Mouse (Mus musculus) forebrain, embryonic 14.5 days (tissue): ENCODE data around the gene Actr1b. TPM values are rescaled to one million over a fixed set of nuclear protein-coding genes. Genes with fewer than 3 reads are reported as not detected.

Experiments used
- ATAC-seq: fragments of 200-750 bp; cut with Nextera tagmentation; 2 replicates; pipeline ENCODE4 v1.8.0; 2017; ENCODE audit warnings: mild to moderate bottlenecking, moderate library complexity
- DNase-seq: peaks from one replicate; pipeline ENCODE4 v3.0.0-alpha.2; 2015; ENCODE audit warnings: low spot score
- H3K27ac ChIP-seq: fragments of 300-500 bp; sonication (generic); 2 replicates; pipeline ENCODE4 v1.5.1; 2014; ENCODE audit warnings: low read depth, mild to moderate bottlenecking, control low read depth, low read length, moderate library complexity
- H3K27me3 ChIP-seq: fragments of 300-500 bp; sonication (generic); replicated peaks from 2 replicates; pipeline ENCODE4 v1.6.1; 2014; ENCODE audit warnings: low read length, control low read depth, mixed read lengths; ENCODE audit not compliant: control insufficient read depth, insufficient read depth
- H3K36me3 ChIP-seq: fragments of 300-500 bp; sonication (generic); 2 replicates; pipeline ENCODE4 v1.6.1; 2014; ENCODE audit warnings: low read length, control low read depth; ENCODE audit not compliant: control insufficient read depth, insufficient read depth
- H3K4me1 ChIP-seq: fragments of 300-500 bp; sonication (generic); 2 replicates; pipeline ENCODE4 v1.6.1; 2014; ENCODE audit warnings: antibody characterized with exemption, low read length, control low read depth; ENCODE audit not compliant: control insufficient read depth, insufficient read depth
- H3K4me2 ChIP-seq: fragments of 300-500 bp; sonication (generic); 2 replicates; pipeline ENCODE4 v1.6.1; 2014; ENCODE audit warnings: mild to moderate bottlenecking, control low read depth, low read length
- H3K4me3 ChIP-seq: fragments of 300-500 bp; sonication (generic); 2 replicates; pipeline ENCODE4 v1.5.1; 2014; ENCODE audit warnings: low read depth, low read length, control low read depth
- H3K9ac ChIP-seq: fragments of 300-500 bp; sonication (generic); 2 replicates; pipeline ENCODE4 v1.6.1; 2014; ENCODE audit warnings: mild to moderate bottlenecking, low read length, control low read depth, moderate library complexity
- H3K9me3 ChIP-seq: fragments of 300-500 bp; sonication (generic); replicated peaks from 2 replicates; pipeline ENCODE4 v1.6.1; 2016; ENCODE audit warnings: low read length, control low read depth, mixed read lengths; ENCODE audit not compliant: control insufficient read depth
- WGBS: fragments of 180-500 bp; shearing (Covaris S2); extraction: QIAGEN DNeasy Blood & Tissue Kit; methylation state at CpG from one replicate; pipeline ENCODE4 v1.1.7; 2014; 5-methylcytosine and 5-hydroxymethylcytosine counted together
- polyA plus RNA-seq: library from polyadenylated mRNA; unstranded; fragments of >200 nt; fragmentation: Nextera tagmentation; extraction: Ambion mirVana; gene quantifications from 2 replicates; pipeline ENCODE4 v1.2.1, GENCODE M21; 2014

Actr1b gene
- polyA plus RNA-seq, 1 experiment from 2014 or later, result 73.7 TPM

DNA sequence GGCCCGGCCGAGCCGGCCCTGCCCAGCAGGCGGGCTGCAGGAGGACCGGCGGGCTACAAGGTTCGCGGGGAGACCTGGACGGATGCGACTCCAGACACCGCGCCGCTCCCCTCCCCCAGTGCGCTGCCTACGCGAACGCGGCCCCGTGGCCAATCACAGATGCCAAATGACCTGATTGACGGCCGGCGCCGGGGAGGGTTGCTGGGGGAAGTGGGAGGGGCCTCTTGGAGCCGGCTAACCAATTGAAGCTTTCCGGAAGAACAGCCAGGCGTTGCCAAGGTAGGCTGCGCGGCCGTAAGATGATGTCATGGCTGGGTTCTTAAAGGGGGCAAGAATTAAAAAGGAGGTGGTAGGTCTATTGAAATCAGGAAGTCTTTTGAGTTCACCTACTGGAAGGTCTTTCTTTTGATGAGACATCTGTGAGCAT, 4.4 kb downstream of the Actr1b start, which contains the start of gene 4933424G06Rik:
Gene 4933424G06Rik (plus strand): TSS at position 296 of the 427 bp plus-strand sequence.
- peak; percentile 99 for DNase-seq
- under 1% methylated on average over 29 of the region's 29 CpGs for WGBS
- peak; percentile 99 for ATAC-seq

DNA sequence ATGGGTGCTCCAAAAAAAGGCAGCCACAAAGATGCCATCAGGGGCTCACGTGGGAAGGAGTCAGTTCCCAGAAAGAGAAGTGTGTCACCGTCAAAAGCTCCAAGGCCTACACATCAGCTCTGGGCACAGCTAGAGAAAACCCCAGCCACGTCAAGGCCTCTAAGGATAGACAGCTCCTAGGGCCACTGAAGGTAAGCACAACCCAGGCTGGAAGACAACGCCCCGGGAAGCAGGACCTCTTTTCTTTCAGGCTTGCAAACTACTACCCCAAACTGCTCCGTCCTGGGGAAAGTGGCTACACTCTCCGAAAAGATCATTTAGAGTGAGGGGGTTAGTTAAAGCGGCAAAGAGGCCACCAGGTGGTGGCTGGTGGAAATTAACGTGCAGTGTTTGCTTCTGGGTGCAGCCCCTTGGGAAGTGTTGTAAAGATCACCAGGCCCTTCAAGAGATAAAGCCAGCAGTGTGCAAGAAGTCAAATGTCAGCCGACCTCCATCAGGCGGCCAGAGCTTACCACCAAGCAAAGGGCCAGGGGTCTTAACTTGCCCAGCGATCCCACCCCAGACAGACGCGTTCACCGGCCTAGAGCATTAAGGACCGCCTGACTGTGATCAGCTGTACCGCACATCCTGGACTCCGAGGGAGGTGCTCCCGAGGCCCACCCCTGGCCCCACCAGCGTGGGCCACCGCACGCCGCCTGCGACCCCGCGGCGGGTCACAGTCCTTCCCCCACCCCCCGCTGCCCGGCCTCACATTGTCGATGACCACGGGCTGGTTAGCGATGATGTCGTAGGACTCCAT, 5.0 kb downstream of the Actr1b start:
- Histone ChIP-seq H3K4me1 (peaks cover 12% of the 10 kb centered on the region), H3K9ac (peak overlapping the region; percentile 96), H3K4me2 (peak overlapping the region; percentile 68), H3K27me3 (no peaks in the 10 kb centered on the region), H3K36me3 (peaks cover 29% of the 10 kb centered on the region), H3K27ac (peak overlapping the region; percentile 70; the same call in 1 of the 2 replicates), H3K4me3 (peak overlapping the region; percentile 96), H3K9me3 (no peaks in the 10 kb centered on the region)
- ATAC-seq (peak; percentile 65), DNase-seq (peak; percentile 53)
- WGBS, result under 1% methylated on average over 33 of the region's 33 CpGs

More for the DNA sequence above, 4.4 kb downstream of the Actr1b start, which contains the start of gene 4933424G06Rik:
- Histone ChIP-seq H3K9ac (peak within 1 kb of the TSS; percentile 96), H3K4me1 (peaks cover 12% of the 10 kb centered on the region), H3K27ac (peak within 1 kb of the TSS; percentile 70; the same call in 1 of the 2 replicates), H3K36me3 (peaks cover 23% of the 10 kb centered on the region), H3K9me3 (no peaks in the 10 kb centered on the region), H3K4me2 (peak within 1 kb of the TSS; percentile 68), H3K4me3 (peak within 1 kb of the TSS; percentile 96), H3K27me3 (no peaks in the 10 kb centered on the region)

DNA sequence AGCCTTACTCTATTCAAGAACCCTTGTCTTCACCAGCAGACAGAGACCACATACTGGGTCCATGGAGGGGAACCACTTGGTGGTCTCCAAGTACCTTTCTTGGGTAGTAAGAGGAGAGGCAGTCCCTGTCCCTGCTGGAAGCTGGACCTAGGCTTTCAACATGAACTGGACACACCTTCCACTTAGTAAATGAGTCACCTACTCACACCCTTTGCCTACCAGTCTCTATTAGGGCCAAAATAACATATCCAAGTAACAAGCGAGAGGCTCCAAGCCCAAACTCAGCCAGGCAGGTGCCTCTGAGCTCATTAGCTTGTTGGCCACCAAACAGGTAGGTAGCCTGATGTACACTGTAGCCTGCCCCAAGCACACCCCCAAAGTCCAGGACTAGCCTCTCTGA, 5.6 kb downstream of the Actr1b start:
- peaks cover 36% of the 10 kb centered on the region for H3K36me3 ChIP-seq
- peak overlapping the region; percentile 96 for H3K9ac ChIP-seq
- ATAC-seq, result no peak
- H3K27me3 ChIP-seq, result no peaks in the 10 kb centered on the region
- DNase-seq, result no peak
- H3K27ac ChIP-seq, result no peak overlapping the region
- no peaks in the 10 kb centered on the region for H3K9me3 ChIP-seq
- peak overlapping the region; percentile 68 for H3K4me2 ChIP-seq
- 86% methylated on average over 1 of the region's 1 CpGs for WGBS
- H3K4me3 ChIP-seq, result peak overlapping the region; percentile 96
- H3K4me1 ChIP-seq, result peaks cover 12% of the 10 kb centered on the region

DNA sequence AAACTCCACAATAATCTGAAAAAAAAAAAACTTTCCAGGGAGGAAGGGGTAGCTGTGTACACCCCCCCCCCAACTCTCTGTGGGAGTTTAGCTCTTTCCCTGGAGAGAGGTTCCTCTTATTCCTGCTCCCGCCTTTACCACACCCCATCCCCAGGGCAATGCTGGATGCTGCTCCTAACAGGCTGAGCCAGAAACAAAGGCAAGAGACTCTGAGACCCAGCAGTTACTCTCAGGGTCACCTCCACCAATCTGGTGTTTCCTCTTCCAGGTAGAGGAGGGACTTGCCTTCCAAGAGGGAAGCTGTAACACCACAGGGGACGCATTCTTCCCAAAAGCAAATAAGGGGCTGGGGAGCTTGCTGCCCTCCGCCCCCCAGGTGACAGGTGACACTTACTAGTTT, 6.4 kb downstream of the Actr1b start:
- H3K27ac ChIP-seq, result no peak overlapping the region
- no peaks in the 10 kb centered on the region for H3K27me3 ChIP-seq
- WGBS, result 73% methylated on average over 3 of the region's 3 CpGs
- H3K9ac ChIP-seq, result peak overlapping the region; percentile 96; the same call in 1 of the 2 replicates
- peaks cover 12% of the 10 kb centered on the region for H3K4me1 ChIP-seq
- H3K4me3 ChIP-seq, result no peak overlapping the region
- no peaks in the 10 kb centered on the region for H3K9me3 ChIP-seq
- ATAC-seq, result no peak
- no peak overlapping the region for H3K4me2 ChIP-seq
- peaks cover 44% of the 10 kb centered on the region for H3K36me3 ChIP-seq
- no peak for DNase-seq

DNA sequence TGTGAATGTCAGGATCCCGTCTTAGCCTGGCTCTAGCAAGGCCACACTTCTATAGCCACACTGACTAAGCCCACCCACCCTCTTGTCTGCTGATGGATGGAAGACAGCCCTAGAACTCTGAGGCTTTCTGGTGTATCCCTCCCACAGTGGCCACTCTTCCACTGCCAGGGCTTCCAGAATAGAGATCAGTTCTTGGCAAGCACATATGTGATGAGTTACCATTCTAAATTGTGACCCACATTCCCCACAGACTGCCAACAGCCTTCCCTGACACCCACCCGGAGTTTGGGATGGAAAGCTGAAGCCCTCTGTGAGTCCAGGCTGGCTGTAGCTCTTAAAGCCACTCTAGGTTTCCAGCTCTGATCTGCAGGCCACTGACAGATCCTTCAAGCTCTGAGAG, 7.1 kb downstream of the Actr1b start:
- Histone ChIP-seq H3K4me1 (peaks cover 12% of the 10 kb centered on the region), H3K27ac (no peak overlapping the region), H3K36me3 (peaks cover 50% of the 10 kb centered on the region), H3K9me3 (no peaks in the 10 kb centered on the region), H3K27me3 (no peaks in the 10 kb centered on the region), H3K4me2 (no peak overlapping the region), H3K4me3 (no peak overlapping the region), H3K9ac (no peak overlapping the region)
- no peak for ATAC-seq
- DNase-seq, result no peak
- 67% methylated on average over 2 of the region's 2 CpGs for WGBS

DNA sequence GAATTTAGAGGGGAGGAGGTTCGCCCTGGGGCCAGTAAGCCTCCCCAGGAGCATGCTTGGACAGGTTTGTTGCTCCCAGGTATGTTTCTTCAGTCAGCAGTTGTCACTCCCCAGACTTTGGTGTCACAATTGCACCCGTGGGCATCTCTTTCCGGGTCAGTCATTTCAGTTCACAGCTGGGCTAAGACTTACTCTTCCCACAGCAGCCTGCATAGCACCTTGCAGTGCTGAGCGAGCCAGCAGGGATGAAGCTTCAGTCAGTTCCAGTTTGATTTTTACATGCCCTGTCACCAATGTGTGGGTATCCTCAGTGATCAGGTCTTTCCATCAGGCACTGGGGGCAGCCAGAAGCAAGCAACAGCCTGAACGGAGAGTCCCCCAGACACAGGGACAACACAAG, 17.2 kb downstream of the Actr1b start:
- Histone ChIP-seq H3K4me3 (no peak overlapping the region), H3K4me2 (no peak overlapping the region), H3K4me1 (peaks cover 6% of the 10 kb centered on the region), H3K9me3 (no peaks in the 10 kb centered on the region), H3K27me3 (no peaks in the 10 kb centered on the region), H3K36me3 (peaks cover 65% of the 10 kb centered on the region), H3K9ac (no peak overlapping the region), H3K27ac (no peak overlapping the region)
- ATAC-seq, result no peak
- 78% methylated on average over 5 of the region's 5 CpGs for WGBS
- no peak for DNase-seq

DNA sequence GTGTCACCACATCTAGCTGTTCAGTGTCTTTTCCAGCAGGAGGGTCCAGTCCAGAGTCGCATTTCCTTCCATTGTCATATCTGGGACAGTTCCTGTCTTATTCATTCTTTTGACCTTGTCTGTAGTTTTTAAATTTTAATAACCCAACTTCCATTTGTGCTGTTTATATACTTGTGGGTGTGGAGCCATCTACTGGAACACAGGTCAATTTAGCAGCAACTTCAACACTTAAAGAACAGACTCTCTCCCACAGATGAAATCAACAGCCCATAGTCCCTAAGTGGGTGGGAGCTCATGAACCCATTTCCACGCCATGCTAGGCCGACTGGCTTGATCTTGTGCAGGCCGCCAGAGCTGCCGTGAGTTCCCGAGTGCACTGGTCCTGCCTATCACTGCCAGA, 17.8 kb downstream of the Actr1b start:
- DNase-seq, result no peak
- H3K27me3 ChIP-seq, result no peaks in the 10 kb centered on the region
- peaks cover 58% of the 10 kb centered on the region for H3K36me3 ChIP-seq
- H3K4me2 ChIP-seq, result no peak overlapping the region
- no peaks in the 10 kb centered on the region for H3K9me3 ChIP-seq
- ATAC-seq, result no peak
- H3K9ac ChIP-seq, result no peak overlapping the region
- H3K4me1 ChIP-seq, result peaks cover 8% of the 10 kb centered on the region
- H3K27ac ChIP-seq, result no peak overlapping the region
- no peak overlapping the region for H3K4me3 ChIP-seq
- 77% methylated on average over 6 of the region's 6 CpGs for WGBS

DNA sequence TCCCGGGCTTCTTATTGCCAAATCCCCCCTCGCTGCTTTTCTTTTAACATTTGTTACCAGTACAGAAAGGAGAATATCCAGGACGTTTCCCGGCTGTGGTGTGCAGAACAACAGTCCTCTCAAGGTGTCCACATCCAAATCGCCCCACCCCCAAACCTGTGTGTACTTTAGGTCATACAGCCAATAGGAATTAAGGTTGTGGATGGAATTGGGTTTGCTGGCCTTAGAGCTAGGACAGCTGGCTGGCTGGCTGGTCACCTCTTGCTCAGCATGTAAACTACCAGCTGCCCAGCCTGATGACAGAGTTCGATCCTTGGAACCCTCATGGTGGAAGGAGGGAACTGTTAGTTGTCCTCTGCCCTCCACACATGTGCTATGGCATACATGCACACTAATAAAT, 19.4 kb downstream of the Actr1b start:
- H3K9ac ChIP-seq, result no peak overlapping the region
- peaks cover 43% of the 10 kb centered on the region for H3K36me3 ChIP-seq
- 87% methylated on average over 6 of the region's 6 CpGs for WGBS
- no peaks in the 10 kb centered on the region for H3K27me3 ChIP-seq
- H3K4me3 ChIP-seq, result no peak overlapping the region
- ATAC-seq (no peak), DNase-seq (no peak)
- no peak overlapping the region for H3K4me2 ChIP-seq
- peaks cover 8% of the 10 kb centered on the region for H3K4me1 ChIP-seq
- no peaks in the 10 kb centered on the region for H3K9me3 ChIP-seq
- H3K27ac ChIP-seq, result no peak overlapping the region
